Mouse (Mus musculus) A20 (cell line): ENCODE measurements at regions not wholly inside any gene's neighbourhood (a gene's known extent, or its start where the extent isn't known, plus 50 kb on each side); places are given as distances from the start of the nearest gene placed in this dataset.

Experiments used
- DNase-seq: peaks from one replicate; pipeline ENCODE4 v3.0.0-alpha.2; 2011; ENCODE audit warnings: low read depth, low spot score

GRCm38 (mm10) chr3:57910020-57910419 is 62.1 kb upstream of the Pfn2 start:
- DNase-seq: no peak

- DNase-seq: no peak
These were observed 64.1 kb upstream of the Pfn2 start for GRCm38 (mm10) chr3:57911831-57912596.

- DNase-seq: peak; percentile 48
These were observed 64.9 kb upstream of the Pfn2 start for GRCm38 (mm10) chr3:57912650-57913343.

- DNase-seq: peak; percentile 86
These were observed 66.8 kb upstream of the Pfn2 start for GRCm38 (mm10) chr3:57914687-57915086.

- no peak for DNase-seq
These were observed 71.0 kb upstream of the Pfn2 start for GRCm38 (mm10) chr3:57918913-57919312.

GRCm38 (mm10) chr3:57919390-57920089 is 71.7 kb upstream of the Pfn2 start:
- no peak for DNase-seq

GRCm38 (mm10) chr3:57920090-57920432 is 72.2 kb upstream of the Pfn2 start:
- DNase-seq: no peak

GRCm38 (mm10) chr3:57921071-57921882 is 73.4 kb upstream of the Pfn2 start:
- DNase-seq: no peak

- DNase-seq: peak; percentile 69
These were observed 75.2 kb upstream of the Pfn2 start for GRCm38 (mm10) chr3:57923061-57923460.

GRCm38 (mm10) chr3:57932657-57933539 is 85.0 kb upstream of the Pfn2 start:
- DNase-seq: no peak

GRCm38 (mm10) chr3:57935042-57935610 is 87.2 kb upstream of the Pfn2 start:
- DNase-seq: no peak

- no peak for DNase-seq
These were observed 92.9 kb upstream of the Pfn2 start for GRCm38 (mm10) chr3:57940504-57941381.

GRCm38 (mm10) chr3:57944698-57945097 is 96.8 kb upstream of the Pfn2 start:
- no peak for DNase-seq

- DNase-seq: no peak
These were observed 97.9 kb upstream of the Pfn2 start for GRCm38 (mm10) chr3:57945765-57946164.

- DNase-seq: no peak
These were observed 99.5 kb upstream of the Pfn2 start for GRCm38 (mm10) chr3:57947331-57947730.

GRCm38 (mm10) chr3:57948720-57949119 is 100.8 kb upstream of the Pfn2 start:
- DNase-seq: no peak

- no peak for DNase-seq
These were observed 102.8 kb upstream of the Pfn2 start for GRCm38 (mm10) chr3:57950431-57951331.

- no peak for DNase-seq
These were observed 103.6 kb upstream of the Pfn2 start for GRCm38 (mm10) chr3:57951438-57951837.
